Mouse (Mus musculus) G1E-ER4 (cell line): ENCODE data around the gene Cradd. TPM values are rescaled to one million over a fixed set of nuclear protein-coding genes. Genes with fewer than 3 reads are reported as not detected.

ENCODE experiments used
- GATA1 ChIP-seq: IDR thresholded peaks from one replicate; pipeline ENCODE4 v1.8.0; 2012; ENCODE audit warnings: low read length, inconsistent platforms
- polyA plus RNA-seq: library from polyadenylated mRNA; stranded (reverse); fragments of >175 nt; gene quantifications from 2 replicates; pipeline ENCODE4 v1.2.3, GENCODE M21; 2012

Cradd gene
- polyA plus RNA-seq, 1 experiment: 18.9 TPM

GRCm38 (mm10) chr10:95220536-95220935, 103.4 kb downstream of the Cradd start:
- no peak for TF ChIP-seq GATA1

- no peak for TF ChIP-seq GATA1
Measured at GRCm38 (mm10) chr10:95218683-95219060, 105.3 kb downstream of the Cradd start.

GRCm38 (mm10) chr10:95217956-95218682, 105.8 kb downstream of the Cradd start:
- TF ChIP-seq GATA1: no peak

- TF ChIP-seq GATA1: no peak
Measured at GRCm38 (mm10) chr10:95215324-95215723, 108.6 kb downstream of the Cradd start.

GRCm38 (mm10) chr10:95213820-95214219, 110.1 kb downstream of the Cradd start:
- TF ChIP-seq GATA1: no peak

GRCm38 (mm10) chr10:95213311-95213710, 110.6 kb downstream of the Cradd start:
- no peak for TF ChIP-seq GATA1

- TF ChIP-seq GATA1: no peak
Measured at GRCm38 (mm10) chr10:95211660-95212059, 112.3 kb downstream of the Cradd start.

GRCm38 (mm10) chr10:95210664-95211372, 113.1 kb downstream of the Cradd start:
- TF ChIP-seq GATA1: no peak

GRCm38 (mm10) chr10:95210167-95210566, 113.8 kb downstream of the Cradd start:
- TF ChIP-seq GATA1: no peak

GRCm38 (mm10) chr10:95207423-95207822, 116.5 kb downstream of the Cradd start:
- no peak for TF ChIP-seq GATA1

- TF ChIP-seq GATA1: no peak
Measured at GRCm38 (mm10) chr10:95201514-95201913, 122.4 kb downstream of the Cradd start.

- no peak for TF ChIP-seq GATA1
Measured at GRCm38 (mm10) chr10:95200323-95200722, 123.6 kb downstream of the Cradd start.

- no peak for TF ChIP-seq GATA1
Measured at GRCm38 (mm10) chr10:95199541-95200269, 124.2 kb downstream of the Cradd start.

- no peak for TF ChIP-seq GATA1
Measured at GRCm38 (mm10) chr10:95197377-95197776, 126.6 kb downstream of the Cradd start.

GRCm38 (mm10) chr10:95195719-95196118, 128.2 kb downstream of the Cradd start:
- TF ChIP-seq GATA1: peak; percentile 57

GRCm38 (mm10) chr10:95194776-95195175, 129.2 kb downstream of the Cradd start:
- TF ChIP-seq GATA1: no peak
